Mouse (Mus musculus) stomach, adult 2 months (tissue): ENCODE results near the gene Trpm2. TPM values are rescaled to one million over a fixed set of nuclear protein-coding genes. Genes with fewer than 3 reads are reported as not detected.

Experiments
- polyA plus RNA-seq: library from polyadenylated mRNA; depleted of rRNA; stranded (reverse); fragments of >200 nt; gene quantifications from 2 replicates; pipeline ENCODE4 v1.2.3, GENCODE M21; 2012; rRNA removed

Trpm2 gene
- polyA plus RNA-seq: 0.29 and 0.33 TPM in 2 replicates

GRCm38 (mm10) chr10:77970481-77970880 is at the start of gene Trpm2:
Gene Trpm2, minus strand, starts transcription at chr10:77970563.

GRCm38 (mm10) chr10:78009945-78010293 is 39.6 kb upstream of the Trpm2 start, which contains the start of gene Pfkl:
Gene Pfkl, minus strand, starts transcription at chr10:78010083.

GRCm38 (mm10) chr10:77978351-77979350 is 8.3 kb upstream of the Trpm2 start, which contains the start of gene 1810043G02Rik:
Gene 1810043G02Rik, plus strand, starts transcription at chr10:77978524.

GRCm38 (mm10) chr10:77902211-77902893 is 68.0 kb downstream of the Trpm2 start, which contains the start of gene Lrrc3:
Gene Lrrc3, minus strand, starts transcription at chr10:77902536.

GRCm38 (mm10) chr10:77861675-77862074 is 108.7 kb downstream of the Trpm2 start, which contains the start of gene Gm3285:
Gene Gm3285, plus strand, starts transcription at chr10:77861975.

Other genes with a start within 250 kb of the Trpm2 start
- gene Krtap12-1, start 250.0 kb downstream of the Trpm2 start, polyA plus RNA-seq: 0.25 and 0.38 TPM in 2 replicates
- not detected in 2 replicates for gene Gm10100, start 244.1 kb downstream of the Trpm2 start, polyA plus RNA-seq
- not detected in 2 replicates for gene Gm18596, start 227.9 kb downstream of the Trpm2 start, polyA plus RNA-seq
- not detected in 2 replicates for gene Gm9736, start 219.2 kb downstream of the Trpm2 start, polyA plus RNA-seq
- not detected in 2 replicates for gene Gm3233, start 210.9 kb downstream of the Trpm2 start, polyA plus RNA-seq
- not detected in 2 replicates for gene Gm3238, start 199.2 kb downstream of the Trpm2 start, polyA plus RNA-seq
- not detected in 2 replicates for gene Gm7138, start 193.6 kb downstream of the Trpm2 start, polyA plus RNA-seq
- gene Gm3250, start 188.0 kb downstream of the Trpm2 start, polyA plus RNA-seq: not detected in 2 replicates
- gene Gm7137, start 182.4 kb downstream of the Trpm2 start, polyA plus RNA-seq: not detected in 2 replicates
- gene Gm9639, start 175.5 kb downstream of the Trpm2 start, polyA plus RNA-seq: not detected in 2 replicates
- not detected in 2 replicates for gene Gm19668, start 171.4 kb downstream of the Trpm2 start, polyA plus RNA-seq
- gene Gm9507, start 158.7 kb downstream of the Trpm2 start, polyA plus RNA-seq: not detected in 2 replicates
- gene Gm2696, start 155.9 kb downstream of the Trpm2 start, polyA plus RNA-seq: not detected in 2 replicates
- not detected in 2 replicates for gene Krtap10-4, start 143.5 kb downstream of the Trpm2 start, polyA plus RNA-seq
- gene Krtap10-10, start 134.6 kb downstream of the Trpm2 start, polyA plus RNA-seq: not detected in 2 replicates
- gene Gm36176, start 123.8 kb downstream of the Trpm2 start, polyA plus RNA-seq: not detected in 2 replicates
- not detected in 2 replicates for gene Gm10318, start 117.7 kb downstream of the Trpm2 start, polyA plus RNA-seq
- gene Gm3285, start 108.6 kb downstream of the Trpm2 start, polyA plus RNA-seq: not detected in 2 replicates
- 4.4 and 4.7 TPM in 2 replicates for gene Lrrc3, start 68.0 kb downstream of the Trpm2 start, polyA plus RNA-seq
- gene 1810043G02Rik, start 8.0 kb upstream of the Trpm2 start, polyA plus RNA-seq: 17.7 and 24.3 TPM in 2 replicates
- 40.4 and 50.6 TPM in 2 replicates for gene Pfkl, start 39.5 kb upstream of the Trpm2 start, polyA plus RNA-seq
- 0.80 and 1.3 TPM in 2 replicates for gene Dnmt3l, start 71.4 kb upstream of the Trpm2 start, polyA plus RNA-seq
- gene Aire, start 73.0 kb upstream of the Trpm2 start, polyA plus RNA-seq: 0.45 and 0.79 TPM in 2 replicates
- gene Icosl, start 98.7 kb upstream of the Trpm2 start, polyA plus RNA-seq: 6.0 and 9.5 TPM in 2 replicates
- gene D10Jhu81e, start 199.2 kb upstream of the Trpm2 start, polyA plus RNA-seq: 110 and 194 TPM in 2 replicates
- gene Pwp2, start 214.6 kb upstream of the Trpm2 start, polyA plus RNA-seq: 2.9 and 3.7 TPM in 2 replicates